In genomic region chr6:115924829-115925228, GRCm38 (mm10) we compare ENCODE assay signal across 15 mouse cellular contexts. TPM values are rescaled to one million over a fixed set of nuclear protein-coding genes. Genes with fewer than 3 reads are reported as not detected.
DNase-seq lines count a peak whose midpoint lies in the region; ATAC-seq and TF ChIP-seq lines count a peak whose summit lies in the region.
"Had no signal": no experiment of that assay in that cellular context is flagged by ENCODE, and none has a peak within 500 bp of the region (broad histone marks: within the 10 kb centered on the region; RNA-seq: fewer than 3 reads in every experiment).

No protein-coding gene starts in this region.

- no peak overlapping the region for H3K9ac ChIP-seq in heart, embryonic 16.5 days (ENCODE audit: low read length)
- no peak overlapping the region for H3K9ac ChIP-seq in lung, postnatal 0 days (replicated peaks; ENCODE audit: low read depth)
- H3K9ac ChIP-seq: forebrain, embryonic 15.5 days had no signal

- H3K4me1 ChIP-seq in heart, embryonic 16.5 days (ENCODE audit: control insufficient read depth, insufficient read depth, low read length): peaks cover 22% of the 10 kb centered on the region
- H3K4me1 ChIP-seq in lung, postnatal 0 days (ENCODE audit: insufficient read depth, low read depth, low read length): peaks cover 10% of the 10 kb centered on the region; the same call in 1 of the 2 replicates
- no peaks in the 10 kb centered on the region for H3K4me1 ChIP-seq in thymus, adult 2 months (replicated peaks; ENCODE audit: control insufficient read depth, insufficient read depth, low read length)

- no peak for TF ChIP-seq CTCF in lung, postnatal 0 days (IDR thresholded peaks at IDR 0.05)
- TF ChIP-seq CTCF in thymus, adult 2 months (IDR thresholded peaks at IDR 0.05; ENCODE audit: borderline replicate concordance, control insufficient read depth, extremely low read depth, insufficient read depth, low read length, poor library complexity): no peak

- no peak overlapping the region for H3K4me3 ChIP-seq in heart, embryonic 16.5 days (ENCODE audit: low read length)
- H3K4me3 ChIP-seq in lung, postnatal 0 days (ENCODE audit: low read depth, low read length): no peak overlapping the region
- no peak overlapping the region for H3K4me3 ChIP-seq in thymus, adult 2 months (ENCODE audit: control insufficient read depth, insufficient read depth, low read length)
- H3K4me3 ChIP-seq: forebrain, embryonic 15.5 days had no signal

- no peaks in the 10 kb centered on the region for H3K27me3 ChIP-seq in heart, embryonic 16.5 days (ENCODE audit: control insufficient read depth, insufficient read depth, low read length)
- no peaks in the 10 kb centered on the region for H3K27me3 ChIP-seq in lung, postnatal 0 days (replicated peaks; ENCODE audit: insufficient read depth, low read length)
- H3K27me3 ChIP-seq in thymus, adult 2 months (ENCODE audit: control insufficient read depth, insufficient read depth, low read length): no peaks in the 10 kb centered on the region
- H3K27me3 ChIP-seq: CH12.LX; forebrain, embryonic 15.5 days had no signal

- no peak overlapping the region for H3K4me2 ChIP-seq in heart, embryonic 16.5 days (ENCODE audit: low read depth, low read length)
- H3K4me2 ChIP-seq in lung, postnatal 0 days (replicated peaks; ENCODE audit: low read depth, low read length): no peak overlapping the region
- H3K4me2 ChIP-seq: forebrain, embryonic 15.5 days had no signal

- no peak for DNase-seq in heart, adult 18-20 months
- DNase-seq in 3T3-L1 (ENCODE audit: low read depth, low spot score) (peak; percentile 43), ZHBTc4 (ENCODE audit: low read depth, low spot score) (peak; percentile 24)
- peak; percentile 86 for DNase-seq in lung, postnatal 0 days (ENCODE audit: low spot score)
- DNase-seq in layer of hippocampus, postnatal 10 days (ENCODE audit: low spot score in 2 of 2): no peak
- no peak for DNase-seq in thymus, adult 2 months
- DNase-seq: cerebellum, adult 11 months; left cerebral cortex, postnatal 4 days had no signal

- TF ChIP-seq POLR2A in thymus, adult 2 months (IDR thresholded peaks at IDR 0.05; ENCODE audit: control insufficient read depth, extremely low read depth, insufficient read depth, low read length, poor library complexity): no peak

- no peak overlapping the region for H3K27ac ChIP-seq in heart, embryonic 16.5 days (ENCODE audit: low read length)
- H3K27ac ChIP-seq in lung, postnatal 0 days (ENCODE audit: low read length): no peak overlapping the region
- H3K27ac ChIP-seq in thymus, adult 2 months (ENCODE audit: control insufficient read depth, insufficient read depth, low read length): no peak overlapping the region
- H3K27ac ChIP-seq: macrophage had no signal

- H3K9me3 ChIP-seq in heart, embryonic 16.5 days (replicated peaks; ENCODE audit: control insufficient read depth, low read length): no peaks in the 10 kb centered on the region
- H3K9me3 ChIP-seq in lung, postnatal 0 days (ENCODE audit: low read length): no peaks in the 10 kb centered on the region
- H3K9me3 ChIP-seq: forebrain, embryonic 15.5 days had no signal

- peak; percentile 68 for ATAC-seq in heart, embryonic 16.5 days (replicated peaks; ENCODE audit: extremely low read depth, insufficient read depth, low FRiP score)
- peak; percentile 83 for ATAC-seq in lung, postnatal 0 days
- ATAC-seq: forebrain, embryonic 15.5 days had no signal

- 37% methylated on average over 6 of the region's 6 CpGs for WGBS in heart, embryonic 16.5 days
- WGBS in lung, postnatal 0 days: 31% methylated on average over 6 of the region's 6 CpGs
- WGBS in thymus, adult 2 months: 87% methylated on average over 6 of the region's 6 CpGs

- H3K36me3 ChIP-seq in heart, embryonic 16.5 days (ENCODE audit: control insufficient read depth, insufficient read depth): no peaks in the 10 kb centered on the region
- H3K36me3 ChIP-seq in lung, postnatal 0 days (ENCODE audit: insufficient read depth, low read length): no peaks in the 10 kb centered on the region
- H3K36me3 ChIP-seq in thymus, adult 2 months (ENCODE audit: control insufficient read depth, insufficient read depth, low read length): no peaks in the 10 kb centered on the region
- H3K36me3 ChIP-seq: forebrain, embryonic 15.5 days had no signal

- no peak for TF ChIP-seq EP300 in lung, postnatal 0 days (IDR thresholded peaks at IDR 0.05)

RNA-seq across cellular contexts. Expression of gene Rho, which starts 6.7 kb away (rescaled TPM):
- polyA plus RNA-seq in heart, embryonic 16.5 days (2015; fragmentation: Nextera tagmentation; extraction: Ambion mirVana): 0.16 TPM in 1 of 2 replicates, not detected in the other
- not detected for total RNA-seq in heart, adult 18-20 months (2021)
- polyA plus RNA-seq in lung, postnatal 0 days (2015; fragmentation: Nextera tagmentation; extraction: Ambion mirVana): 0.04 TPM in 1 of 2 replicates, not detected in the other
- under 1 TPM; 0.27 TPM for total RNA-seq in layer of hippocampus, postnatal 10 days (2021)
- 0.37 and 1.3 TPM in 2 replicates for polyA plus RNA-seq in thymus, adult 2 months (2012; rRNA removed)
- polyA plus RNA-seq: macrophage had no signal

RNA-seq across cellular contexts. Expression of gene H1foo, which starts 19.9 kb away (rescaled TPM):
- polyA plus RNA-seq in heart, embryonic 16.5 days (2015; fragmentation: Nextera tagmentation; extraction: Ambion mirVana): not detected in 2 replicates
- total RNA-seq in heart, adult 18-20 months (2021): not detected
- polyA plus RNA-seq in lung, postnatal 0 days (2015; fragmentation: Nextera tagmentation; extraction: Ambion mirVana): not detected in 2 replicates
- not detected for total RNA-seq in layer of hippocampus, postnatal 10 days (2021)
- 0.71 and 0.81 TPM in 2 replicates for polyA plus RNA-seq in thymus, adult 2 months (2012; rRNA removed)
- total RNA-seq: adrenal gland, postnatal 4 days; gastrocnemius, postnatal 4 days; left cerebral cortex, postnatal 4 days had no signal
- polyA plus RNA-seq: embryonic facial prominence, embryonic 14.5 days; forebrain, embryonic 15.5 days; macrophage had no signal

Comparison
In these comparisons a context has a peak if more than half of its experiments do, and no peak if none do; other contexts are left out.
1. DNase-seq: peak in 3T3-L1 (single experiment), ZHBTc4 (single experiment) and lung, postnatal 0 days (single experiment); none in heart, adult 18-20 months (0 of 2), layer of hippocampus, postnatal 10 days (0 of 2) and thymus, adult 2 months (single experiment).